Mouse (Mus musculus): Measurements from ENCODE around the gene AI661453. TPM values are rescaled to one million over a fixed set of nuclear protein-coding genes. Genes with fewer than 3 reads are reported as not detected.
A peak's percentile ranks its signal among the peaks of the same experiment; 100 is the strongest.
"Not testable (repeated sequence)": the region's sequence is repeated elsewhere in the genome, so short reads cannot be mapped to it uniquely, and the experiment has no call there.

The AI661453 gene
- polyA plus RNA-seq, 1 experiment from 2014 or later = 4.8 TPM

GRCm38 (mm10) chr17:47485791-47486190 is 49.4 kb downstream of the AI661453 start:
- no peaks in the 10 kb centered on the region for H3K27me3 ChIP-seq (ENCODE audit: control insufficient read depth, insufficient read depth, low read length)
- H3K9ac ChIP-seq (replicated peaks; ENCODE audit: low read depth, low read length) = no peak overlapping the region
- no peak overlapping the region for H3K4me3 ChIP-seq (ENCODE audit: low read depth, low read length)
- 73% methylated on average over 3 of the region's 3 CpGs for WGBS
- H3K27ac ChIP-seq (ENCODE audit: low read length) = peak overlapping the region; percentile 91; the same call in 1 of the 2 replicates
- no peak overlapping the region for H3K4me2 ChIP-seq (replicated peaks; ENCODE audit: low read depth, low read length)
- no peak for ATAC-seq (ENCODE audit: insufficient number of reproducible peaks, insufficient read depth, low FRiP score, low read depth)
- peaks cover 18% of the 10 kb centered on the region for H3K4me1 ChIP-seq (ENCODE audit: control insufficient read depth, insufficient read depth, low read length)
- H3K36me3 ChIP-seq (ENCODE audit: control insufficient read depth, insufficient read depth, low read length) = peaks cover 24% of the 10 kb centered on the region
- H3K9me3 ChIP-seq (ENCODE audit: control insufficient read depth, low read depth, low read length) = no peaks in the 10 kb centered on the region

GRCm38 (mm10) chr17:47490791-47491190 is 54.4 kb downstream of the AI661453 start:
- H3K36me3 ChIP-seq (ENCODE audit: control insufficient read depth, insufficient read depth, low read length) = peaks cover 72% of the 10 kb centered on the region
- no peak overlapping the region for H3K4me3 ChIP-seq (ENCODE audit: low read depth, low read length)
- WGBS = 77% methylated on average over 9 of the region's 9 CpGs
- H3K4me2 ChIP-seq (replicated peaks; ENCODE audit: low read depth, low read length) = no peak overlapping the region
- H3K9ac ChIP-seq (replicated peaks; ENCODE audit: low read depth, low read length) = no peak overlapping the region
- no peak for ATAC-seq (ENCODE audit: insufficient number of reproducible peaks, insufficient read depth, low FRiP score, low read depth)
- peaks cover 5% of the 10 kb centered on the region for H3K4me1 ChIP-seq (ENCODE audit: control insufficient read depth, insufficient read depth, low read length)
- no peak overlapping the region for H3K27ac ChIP-seq (ENCODE audit: low read length)
- no peaks in the 10 kb centered on the region for H3K9me3 ChIP-seq (ENCODE audit: control insufficient read depth, low read depth, low read length)
- no peaks in the 10 kb centered on the region for H3K27me3 ChIP-seq (ENCODE audit: control insufficient read depth, insufficient read depth, low read length)

GRCm38 (mm10) chr17:47492731-47493130 is 56.3 kb downstream of the AI661453 start:
- no peak for ATAC-seq (ENCODE audit: insufficient number of reproducible peaks, insufficient read depth, low FRiP score, low read depth)
- Histone ChIP-seq H3K27me3 (ENCODE audit: control insufficient read depth, insufficient read depth, low read length) (no peaks in the 10 kb centered on the region), H3K4me3 (ENCODE audit: low read depth, low read length) (no peak overlapping the region), H3K4me2 (replicated peaks; ENCODE audit: low read depth, low read length) (no peak overlapping the region), H3K4me1 (ENCODE audit: control insufficient read depth, insufficient read depth, low read length) (no peaks in the 10 kb centered on the region), H3K36me3 (ENCODE audit: control insufficient read depth, insufficient read depth, low read length) (peaks cover 86% of the 10 kb centered on the region), H3K9ac (replicated peaks; ENCODE audit: low read depth, low read length) (no peak overlapping the region), H3K9me3 (ENCODE audit: control insufficient read depth, low read depth, low read length) (no peaks in the 10 kb centered on the region), H3K27ac (ENCODE audit: low read length) (no peak overlapping the region)
- WGBS = 79% methylated on average over 6 of the region's 6 CpGs

GRCm38 (mm10) chr17:47493653-47494052 is 57.2 kb downstream of the AI661453 start:
- no peaks in the 10 kb centered on the region for H3K9me3 ChIP-seq (ENCODE audit: control insufficient read depth, low read depth, low read length)
- no peak overlapping the region for H3K4me3 ChIP-seq (ENCODE audit: low read depth, low read length)
- 89% methylated on average over 6 of the region's 6 CpGs for WGBS
- H3K4me2 ChIP-seq (replicated peaks; ENCODE audit: low read depth, low read length) = no peak overlapping the region
- H3K27ac ChIP-seq (ENCODE audit: low read length) = no peak overlapping the region
- H3K27me3 ChIP-seq (ENCODE audit: control insufficient read depth, insufficient read depth, low read length) = no peaks in the 10 kb centered on the region
- H3K9ac ChIP-seq (replicated peaks; ENCODE audit: low read depth, low read length) = no peak overlapping the region
- peaks cover 89% of the 10 kb centered on the region for H3K36me3 ChIP-seq (ENCODE audit: control insufficient read depth, insufficient read depth, low read length)
- ATAC-seq (ENCODE audit: insufficient number of reproducible peaks, insufficient read depth, low FRiP score, low read depth) = no peak
- no peaks in the 10 kb centered on the region for H3K4me1 ChIP-seq (ENCODE audit: control insufficient read depth, insufficient read depth, low read length)

GRCm38 (mm10) chr17:47494132-47494531 is 57.7 kb downstream of the AI661453 start:
- WGBS = 87% methylated on average over 11 of the region's 11 CpGs
- H3K27ac ChIP-seq (ENCODE audit: low read length) = no peak overlapping the region

GRCm38 (mm10) chr17:47501531-47501930 is 65.1 kb downstream of the AI661453 start:
- no peak for ATAC-seq (ENCODE audit: insufficient number of reproducible peaks, insufficient read depth, low FRiP score, low read depth)
- Histone ChIP-seq H3K9ac (replicated peaks; ENCODE audit: low read depth, low read length) (no peak overlapping the region), H3K4me2 (replicated peaks; ENCODE audit: low read depth, low read length) (peak overlapping the region; percentile 77), H3K36me3 (ENCODE audit: control insufficient read depth, insufficient read depth, low read length) (peaks cover 27% of the 10 kb centered on the region), H3K4me1 (ENCODE audit: control insufficient read depth, insufficient read depth, low read length) (peaks cover 22% of the 10 kb centered on the region), H3K4me3 (ENCODE audit: low read depth, low read length) (peak overlapping the region; percentile 49), H3K27ac (ENCODE audit: low read length) (no peak overlapping the region), H3K27me3 (ENCODE audit: control insufficient read depth, insufficient read depth, low read length) (no peaks in the 10 kb centered on the region), H3K9me3 (ENCODE audit: control insufficient read depth, low read depth, low read length) (no peaks in the 10 kb centered on the region)
- WGBS = 5% methylated on average over 11 of the region's 11 CpGs

More at GRCm38 (mm10) chr17:47494132-47494531, 57.7 kb downstream of the AI661453 start:
- no peaks in the 10 kb centered on the region for H3K4me1 ChIP-seq (ENCODE audit: control insufficient read depth, insufficient read depth, low read length)
- no peaks in the 10 kb centered on the region for H3K27me3 ChIP-seq (ENCODE audit: control insufficient read depth, insufficient read depth, low read length)
- ATAC-seq (ENCODE audit: insufficient number of reproducible peaks, insufficient read depth, low FRiP score, low read depth) = no peak
- H3K9me3 ChIP-seq (ENCODE audit: control insufficient read depth, low read depth, low read length) = no peaks in the 10 kb centered on the region
- H3K4me2 ChIP-seq (replicated peaks; ENCODE audit: low read depth, low read length) = no peak overlapping the region
- no peak overlapping the region for H3K9ac ChIP-seq (replicated peaks; ENCODE audit: low read depth, low read length)
- H3K4me3 ChIP-seq (ENCODE audit: low read depth, low read length) = no peak overlapping the region
- H3K36me3 ChIP-seq (ENCODE audit: control insufficient read depth, insufficient read depth, low read length) = peaks cover 88% of the 10 kb centered on the region

- H3K9ac ChIP-seq (replicated peaks; ENCODE audit: low read depth, low read length) = peak within 1 kb of the TSS; percentile 39
- H3K27ac ChIP-seq (ENCODE audit: low read length) = peak within 1 kb of the TSS; percentile 57; the same call in 1 of the 2 replicates
- no peaks in the 10 kb centered on the region for H3K9me3 ChIP-seq (ENCODE audit: control insufficient read depth, low read depth, low read length)
- H3K36me3 ChIP-seq (ENCODE audit: control insufficient read depth, insufficient read depth, low read length) = peaks cover 23% of the 10 kb centered on the region
- peak within 1 kb of the TSS; percentile 77 for H3K4me2 ChIP-seq (replicated peaks; ENCODE audit: low read depth, low read length)
- H3K27me3 ChIP-seq (ENCODE audit: control insufficient read depth, insufficient read depth, low read length) = no peaks in the 10 kb centered on the region
- WGBS = 2% methylated on average over 40 of the region's 40 CpGs
- ATAC-seq (ENCODE audit: insufficient number of reproducible peaks, insufficient read depth, low FRiP score, low read depth) = peak; percentile 91
- peaks cover 22% of the 10 kb centered on the region for H3K4me1 ChIP-seq (ENCODE audit: control insufficient read depth, insufficient read depth, low read length)
- peak within 1 kb of the TSS; percentile 49 for H3K4me3 ChIP-seq (ENCODE audit: low read depth, low read length)
Observed at GRCm38 (mm10) chr17:47501946-47502706, 65.7 kb downstream of the AI661453 start, which contains the start of gene Taf8. Gene Taf8 (minus strand): TSS chr17:47502292.

- H3K4me3 ChIP-seq (ENCODE audit: low read depth, low read length); H3K27me3 ChIP-seq (ENCODE audit: control insufficient read depth, insufficient read depth, low read length); H3K9me3 ChIP-seq (ENCODE audit: control insufficient read depth, low read depth, low read length); H3K9ac ChIP-seq (replicated peaks; ENCODE audit: low read depth, low read length); ATAC-seq (ENCODE audit: insufficient number of reproducible peaks, insufficient read depth, low FRiP score, low read depth); H3K4me2 ChIP-seq (replicated peaks; ENCODE audit: low read depth, low read length): not testable (repeated sequence)
- peaks cover 27% of the 10 kb centered on the region for H3K4me1 ChIP-seq (ENCODE audit: control insufficient read depth, insufficient read depth, low read length)
- WGBS = 77% methylated on average over 6 of the region's 6 CpGs
- peak overlapping the region; percentile 13; the same call in 1 of the 2 replicates for H3K27ac ChIP-seq (ENCODE audit: low read length)
- H3K36me3 ChIP-seq (ENCODE audit: control insufficient read depth, insufficient read depth, low read length) = peaks cover 20% of the 10 kb centered on the region
Observed at GRCm38 (mm10) chr17:47502707-47503045, 66.3 kb downstream of the AI661453 start.
